Mouse (Mus musculus) forebrain, embryonic 10.5 days (tissue): ENCODE results near the gene Sergef. TPM values are rescaled to one million over a fixed set of nuclear protein-coding genes. Genes with fewer than 3 reads are reported as not detected.

ENCODE experiments used
- DNase-seq: peaks from one replicate; pipeline ENCODE4 v3.0.0-alpha.2; 2017; ENCODE audit warnings: low spot score; ENCODE audit errors: extremely low spot score
- H3K27ac ChIP-seq: fragments of 300-500 bp; sonication (generic); 2 replicates; pipeline ENCODE4 v1.5.1; 2016; ENCODE audit warnings: mild to moderate bottlenecking
- H3K27me3 ChIP-seq: fragments of 300-500 bp; sonication (generic); 2 replicates; pipeline ENCODE4 v1.6.1; 2016; ENCODE audit warnings: mild to moderate bottlenecking; ENCODE audit not compliant: poor library complexity, severe bottlenecking
- H3K36me3 ChIP-seq: fragments of 300-500 bp; sonication (generic); replicated peaks from 2 replicates; pipeline ENCODE4 v1.6.1; 2016; ENCODE audit warnings: mild to moderate bottlenecking, moderate library complexity
- H3K4me1 ChIP-seq: fragments of 300-500 bp; sonication (generic); 2 replicates; pipeline ENCODE4 v1.6.1; 2016
- H3K4me3 ChIP-seq: fragments of 300-500 bp; sonication (generic); 2 replicates; pipeline ENCODE4 v1.5.1; 2016; ENCODE audit warnings: mild to moderate bottlenecking, moderate library complexity
- H3K9me3 ChIP-seq: fragments of 300-500 bp; sonication (generic); 2 replicates; pipeline ENCODE4 v1.6.1; 2016; ENCODE audit warnings: mild to moderate bottlenecking, moderate library complexity
- WGBS: fragments of 180-500 bp; shearing (Covaris S2); methylation state at CpG from one replicate; pipeline ENCODE4 v1.1.7; 2016; 5-methylcytosine and 5-hydroxymethylcytosine counted together
- polyA plus RNA-seq: library from polyadenylated mRNA; unstranded; fragments of >200 nt; fragmentation: Nextera tagmentation; extraction: Ambion mirVana; gene quantifications from 2 replicates; pipeline ENCODE4 v1.2.1, GENCODE M21; 2016

Gene Sergef
- polyA plus RNA-seq, 1 experiment from 2014 or later = 16.7 TPM

DNA sequence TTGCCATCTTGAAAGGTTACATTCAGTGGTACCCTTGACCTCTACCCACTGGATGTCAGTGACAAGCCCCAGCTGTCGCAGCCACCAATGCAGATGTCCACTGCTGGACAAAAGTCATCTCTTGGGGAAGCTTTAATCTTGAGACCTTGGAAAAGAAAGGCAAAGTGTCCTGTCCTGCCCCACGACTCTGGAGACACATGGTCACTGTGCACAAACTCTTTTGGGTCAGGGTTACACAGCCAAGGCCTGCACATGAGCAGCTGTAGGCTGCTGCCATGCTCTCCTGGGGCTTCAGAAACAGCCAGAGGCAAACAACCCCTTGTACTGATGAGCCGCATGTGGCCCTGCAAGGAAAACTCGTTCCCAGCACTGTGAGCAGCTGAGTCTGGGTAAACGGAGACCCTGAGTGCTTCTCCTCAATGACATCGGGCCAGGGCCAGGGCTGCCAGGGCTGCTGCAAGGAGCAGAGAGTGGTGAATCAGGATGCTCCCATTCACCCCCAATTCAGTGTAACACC lies 27.1 kb downstream of the Sergef start:
- H3K27ac ChIP-seq = no peak overlapping the region
- H3K9me3 ChIP-seq = no peaks in the 10 kb centered on the region
- no peaks in the 10 kb centered on the region for H3K27me3 ChIP-seq
- no peaks in the 10 kb centered on the region for H3K4me1 ChIP-seq
- H3K4me3 ChIP-seq = no peak overlapping the region
- 85% methylated on average over 6 of the region's 6 CpGs for WGBS
- peaks cover 12% of the 10 kb centered on the region; the same call in 1 of the 2 replicates for H3K36me3 ChIP-seq
- no peak for DNase-seq

DNA sequence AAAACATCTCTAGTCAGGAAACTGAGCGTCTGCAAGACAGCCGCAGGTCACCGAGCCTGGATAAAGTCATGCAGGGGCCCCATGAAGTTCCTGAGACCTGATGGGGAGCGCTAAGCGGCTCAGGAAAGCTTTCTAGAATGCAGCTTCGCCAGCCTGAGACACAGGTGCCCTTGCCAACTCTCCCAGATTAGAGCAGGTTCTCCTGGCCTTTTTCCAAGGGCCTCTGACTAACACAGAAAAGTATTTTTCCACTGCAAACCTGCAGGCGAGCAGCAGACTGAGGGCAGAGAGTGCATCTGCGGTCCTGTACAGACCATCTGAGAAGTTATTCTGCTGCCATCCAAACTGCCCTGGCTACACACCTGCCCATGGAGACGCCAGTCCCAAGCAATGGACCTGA lies 27.6 kb downstream of the Sergef start:
- H3K9me3 ChIP-seq = no peaks in the 10 kb centered on the region
- no peak overlapping the region for H3K4me3 ChIP-seq
- no peaks in the 10 kb centered on the region for H3K4me1 ChIP-seq
- DNase-seq = no peak
- no peak overlapping the region for H3K27ac ChIP-seq
- WGBS = 90% methylated on average over 9 of the region's 9 CpGs
- peaks cover 12% of the 10 kb centered on the region; the same call in 1 of the 2 replicates for H3K36me3 ChIP-seq
- no peaks in the 10 kb centered on the region for H3K27me3 ChIP-seq

DNA sequence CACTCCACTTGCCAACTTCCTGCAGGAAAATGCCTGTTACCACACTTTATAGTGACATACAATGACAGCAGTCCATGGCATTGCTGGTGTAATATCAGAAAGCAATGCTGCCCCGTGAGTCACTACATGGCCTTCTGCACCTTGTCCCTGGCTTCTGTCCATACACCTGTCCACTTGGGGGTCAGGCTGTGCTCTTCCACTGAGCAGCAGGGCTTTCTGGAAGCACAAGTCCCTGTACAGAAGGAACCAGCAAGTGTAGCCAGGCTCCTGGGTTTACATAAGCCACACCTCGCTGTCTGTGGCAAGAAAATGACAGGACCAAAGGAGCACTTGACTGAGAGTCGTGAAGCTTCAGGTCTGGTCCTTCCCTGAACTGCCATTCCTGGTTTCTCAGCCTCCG lies 30.3 kb downstream of the Sergef start:
- 88% methylated on average over 4 of the region's 4 CpGs for WGBS
- Histone ChIP-seq H3K27ac (no peak overlapping the region), H3K27me3 (no peaks in the 10 kb centered on the region), H3K4me3 (no peak overlapping the region), H3K9me3 (no peaks in the 10 kb centered on the region), H3K4me1 (peaks cover 4% of the 10 kb centered on the region; the same call in 1 of the 2 replicates), H3K36me3 (peaks cover 10% of the 10 kb centered on the region; the same call in 1 of the 2 replicates)
- DNase-seq = no peak

DNA sequence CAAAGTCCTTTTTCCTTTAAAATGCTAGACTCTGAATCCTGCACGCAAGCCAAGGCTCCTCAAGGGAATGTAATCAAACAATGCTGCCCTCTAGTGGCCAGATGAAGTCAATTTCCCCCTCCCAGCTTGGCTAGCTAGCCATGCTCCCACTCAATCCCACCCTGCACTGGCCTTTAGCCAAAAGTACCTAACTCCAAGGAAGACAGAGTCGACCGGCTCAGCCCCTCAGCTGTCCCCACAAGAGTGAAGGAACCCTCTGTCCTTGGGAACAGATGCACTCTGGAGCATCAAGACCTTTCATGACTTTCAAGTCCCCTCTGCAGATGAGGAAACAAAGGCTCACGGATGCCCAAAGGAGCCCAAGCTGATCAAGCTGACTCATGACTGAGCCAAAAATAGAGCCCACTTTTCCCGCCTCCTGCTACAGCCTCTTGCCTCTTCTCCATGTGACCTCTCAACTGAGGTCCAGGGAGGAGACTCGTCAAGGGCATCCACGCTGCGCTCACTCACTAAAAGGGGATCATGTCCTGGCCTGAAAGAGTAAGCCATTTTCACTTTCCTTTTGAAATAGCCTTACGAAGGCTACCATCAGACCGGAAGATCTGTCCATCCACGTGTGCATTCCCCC lies 32.1 kb downstream of the Sergef start:
- Histone ChIP-seq H3K36me3 (peaks cover 7% of the 10 kb centered on the region; the same call in 1 of the 2 replicates), H3K4me1 (peaks cover 6% of the 10 kb centered on the region), H3K27ac (no peak overlapping the region), H3K27me3 (no peaks in the 10 kb centered on the region), H3K4me3 (no peak overlapping the region), H3K9me3 (no peaks in the 10 kb centered on the region)
- peak; percentile 50 for DNase-seq
- 64% methylated on average over 11 of the region's 11 CpGs for WGBS

DNA sequence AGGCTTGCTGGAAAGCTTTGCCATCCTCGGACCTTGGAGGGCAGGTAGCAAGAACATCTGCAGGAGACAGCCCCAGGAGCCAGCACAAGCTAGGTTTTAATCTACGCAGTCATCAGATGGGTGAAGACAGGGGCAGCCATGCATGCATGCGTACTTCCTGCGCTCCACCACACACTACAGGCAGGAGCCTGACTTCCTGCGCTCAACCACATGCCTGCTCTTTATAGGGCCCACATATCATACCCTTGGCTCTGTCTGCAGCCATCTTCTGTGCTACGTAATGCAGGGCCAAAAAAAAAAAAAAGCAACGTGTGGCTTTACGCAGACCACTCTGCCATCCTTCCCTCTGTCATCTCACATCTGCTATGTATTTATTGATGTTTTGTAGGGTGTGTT lies 32.6 kb downstream of the Sergef start:
- H3K4me3 ChIP-seq = no peak overlapping the region
- H3K36me3 ChIP-seq = 0 out of 2 replicates have a peak, but pooled peaks cover 2% of the 10 kb centered on the region
- H3K27ac ChIP-seq = no peak overlapping the region
- no peaks in the 10 kb centered on the region for H3K27me3 ChIP-seq
- H3K4me1 ChIP-seq = peaks cover 11% of the 10 kb centered on the region
- H3K9me3 ChIP-seq = no peaks in the 10 kb centered on the region
- 69% methylated on average over 8 of the region's 8 CpGs for WGBS
- no peak for DNase-seq

DNA sequence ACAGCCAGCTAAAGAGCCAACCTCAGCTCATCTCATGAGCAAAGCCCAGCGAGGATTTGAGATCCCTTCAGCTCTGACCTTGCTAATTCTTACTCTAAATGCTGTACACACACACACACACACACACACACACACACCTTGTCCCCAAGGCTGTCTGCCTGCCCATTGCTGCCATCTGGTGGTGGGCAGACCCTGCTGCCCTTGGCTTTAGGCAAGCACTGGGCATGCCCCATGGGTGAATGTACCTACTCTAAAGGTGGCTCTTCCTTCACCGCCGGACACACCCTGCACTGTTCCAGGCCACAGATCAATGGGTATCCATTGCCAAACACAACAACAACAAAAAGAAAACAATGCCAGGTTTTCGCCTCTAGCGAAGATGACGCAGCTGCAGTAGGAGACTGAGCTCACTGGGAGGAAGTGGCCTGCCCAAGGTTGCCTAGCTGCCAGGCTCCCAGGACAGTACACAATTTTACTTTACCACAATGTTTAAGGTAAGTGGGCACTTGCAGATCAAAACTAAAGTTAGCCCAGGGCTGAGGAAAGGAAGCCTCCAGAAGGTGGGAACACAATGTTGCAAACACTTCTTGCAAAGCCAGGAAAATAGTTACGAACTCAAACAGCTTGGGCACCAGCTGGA lies 33.1 kb downstream of the Sergef start:
- Histone ChIP-seq H3K27me3 (no peaks in the 10 kb centered on the region), H3K9me3 (no peaks in the 10 kb centered on the region), H3K27ac (no peak overlapping the region), H3K4me3 (no peak overlapping the region), H3K36me3 (0 out of 2 replicates have a peak, but pooled peaks cover 2% of the 10 kb centered on the region), H3K4me1 (peaks cover 16% of the 10 kb centered on the region)
- DNase-seq = peak; percentile 65
- WGBS = 81% methylated on average over 7 of the region's 7 CpGs

DNA sequence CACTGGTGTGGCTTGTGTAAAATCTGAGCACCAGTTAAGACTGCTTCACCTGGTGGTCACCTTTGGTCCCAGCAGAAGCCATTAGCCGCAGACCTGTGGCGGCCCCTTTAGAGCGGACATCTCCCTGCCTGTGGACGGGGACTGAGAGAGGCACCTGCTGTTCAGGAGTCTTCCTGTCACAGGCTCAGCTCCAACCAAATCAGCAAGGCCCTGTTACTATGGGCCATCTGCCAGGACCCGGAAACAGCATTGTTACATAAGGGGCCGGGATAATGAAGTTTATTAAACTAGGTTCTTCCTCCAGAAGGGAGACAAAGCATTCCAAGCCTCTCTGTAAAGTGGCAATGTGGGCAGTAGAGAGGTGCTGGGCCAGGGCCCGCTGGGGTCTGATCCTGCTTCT lies 36.6 kb downstream of the Sergef start:
- Histone ChIP-seq H3K4me3 (no peak overlapping the region), H3K27ac (peak overlapping the region; percentile 67), H3K9me3 (no peaks in the 10 kb centered on the region), H3K36me3 (0 out of 2 replicates have a peak, but pooled peaks cover 5% of the 10 kb centered on the region), H3K27me3 (no peaks in the 10 kb centered on the region), H3K4me1 (peaks cover 27% of the 10 kb centered on the region)
- no peak for DNase-seq
- WGBS = 91% methylated on average over 7 of the region's 7 CpGs

DNA sequence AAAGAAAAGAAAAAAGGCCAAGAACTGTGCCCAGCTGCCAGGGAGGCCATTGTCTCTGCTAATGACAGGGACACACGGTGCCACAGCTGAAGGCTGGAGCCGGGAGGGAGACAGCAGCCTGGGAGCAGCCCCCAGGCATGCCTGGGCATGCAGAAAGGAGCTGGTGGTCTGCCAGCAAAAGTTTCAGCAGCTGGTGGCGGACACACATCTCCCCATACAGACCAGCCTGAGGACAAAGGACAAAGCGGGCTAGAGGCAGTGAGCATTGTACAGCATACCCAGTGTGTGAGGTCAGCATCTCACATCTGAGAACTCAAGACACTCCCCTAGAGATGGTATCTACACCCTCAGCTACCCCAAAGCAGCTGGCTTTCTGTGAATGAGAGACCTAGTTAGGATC lies 37.5 kb downstream of the Sergef start:
- Histone ChIP-seq H3K36me3 (0 out of 2 replicates have a peak, but pooled peaks cover 5% of the 10 kb centered on the region), H3K4me3 (no peak overlapping the region), H3K27ac (peak overlapping the region; percentile 67), H3K27me3 (no peaks in the 10 kb centered on the region), H3K4me1 (peaks cover 27% of the 10 kb centered on the region), H3K9me3 (no peaks in the 10 kb centered on the region)
- 71% methylated on average over 4 of the region's 4 CpGs for WGBS
- DNase-seq = no peak

DNA sequence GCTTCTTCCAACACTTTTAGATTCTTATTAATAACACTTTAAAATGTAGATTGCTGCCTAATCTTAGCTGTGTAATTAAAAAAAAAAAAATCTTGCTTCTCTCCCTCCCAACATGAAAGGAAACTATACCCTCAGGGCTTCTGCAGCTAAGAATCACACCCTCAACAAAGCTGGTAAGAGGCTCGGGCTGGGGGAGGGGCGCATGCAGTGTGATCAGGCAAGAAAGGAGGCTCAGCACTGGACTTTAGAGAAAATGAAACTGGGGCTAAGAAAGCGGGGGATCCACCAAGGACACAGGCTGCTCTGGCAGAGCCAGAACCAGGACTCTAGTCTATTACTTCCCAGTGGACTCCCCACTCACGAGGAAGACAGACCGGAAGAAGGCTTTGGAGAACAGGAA lies 38.5 kb downstream of the Sergef start:
- peaks cover 27% of the 10 kb centered on the region for H3K4me1 ChIP-seq
- DNase-seq = no peak
- 60% methylated on average over 5 of the region's 5 CpGs for WGBS
- peak overlapping the region; percentile 67 for H3K27ac ChIP-seq
- 0 out of 2 replicates have a peak, but pooled peaks cover 5% of the 10 kb centered on the region for H3K36me3 ChIP-seq
- H3K4me3 ChIP-seq = no peak overlapping the region
- H3K27me3 ChIP-seq = no peaks in the 10 kb centered on the region
- no peaks in the 10 kb centered on the region for H3K9me3 ChIP-seq

DNA sequence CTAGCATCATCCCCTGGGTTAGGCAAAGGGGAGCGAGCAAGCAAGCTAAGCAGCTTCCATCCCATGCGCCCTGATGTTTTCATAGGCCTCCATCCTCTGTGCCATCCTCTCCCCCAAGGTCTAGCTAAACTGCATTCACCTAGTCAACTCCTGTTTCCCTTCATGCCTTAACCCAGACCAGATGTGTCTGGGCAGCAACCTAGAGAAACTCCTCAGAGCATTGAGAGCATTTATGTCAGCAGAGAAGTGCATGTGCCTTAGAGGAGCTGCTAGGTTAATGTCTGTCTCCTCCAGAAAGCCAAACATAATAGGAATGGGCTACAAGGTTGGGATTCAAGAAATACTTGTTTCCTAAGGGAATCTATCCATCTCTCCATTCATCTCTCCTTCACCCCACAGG lies 42.6 kb downstream of the Sergef start:
- Histone ChIP-seq H3K27ac (no peak overlapping the region), H3K36me3 (0 out of 2 replicates have a peak, but pooled peaks cover 3% of the 10 kb centered on the region), H3K4me3 (no peak overlapping the region), H3K27me3 (no peaks in the 10 kb centered on the region), H3K4me1 (peaks cover 16% of the 10 kb centered on the region), H3K9me3 (no peaks in the 10 kb centered on the region)
- DNase-seq = no peak
- WGBS = 87% methylated on average over 2 of the region's 2 CpGs

DNA sequence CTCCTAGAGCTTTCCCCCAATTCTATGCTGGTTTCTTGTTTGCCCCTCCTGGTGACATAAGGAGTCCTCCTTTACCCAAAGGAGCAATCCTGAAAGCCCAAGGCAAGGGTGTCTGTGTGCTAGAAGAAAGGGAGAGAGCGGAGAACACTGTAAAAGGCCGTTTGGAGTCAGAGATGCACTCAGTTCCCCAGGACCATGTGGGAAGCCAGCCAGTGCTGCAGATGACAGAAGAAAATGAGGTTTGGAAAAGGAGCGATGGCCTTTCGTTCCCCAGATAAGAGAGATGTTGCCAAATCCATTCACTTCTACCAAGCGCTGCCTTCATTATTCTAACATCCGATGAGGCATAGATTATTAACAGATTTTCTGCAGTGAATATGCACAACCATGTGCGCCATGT lies 48.1 kb downstream of the Sergef start:
- 91% methylated on average over 7 of the region's 7 CpGs for WGBS
- no peaks in the 10 kb centered on the region for H3K36me3 ChIP-seq
- H3K4me1 ChIP-seq = peaks cover 7% of the 10 kb centered on the region
- DNase-seq = no peak
- no peaks in the 10 kb centered on the region for H3K27me3 ChIP-seq
- H3K27ac ChIP-seq = no peak overlapping the region
- no peak overlapping the region for H3K4me3 ChIP-seq
- H3K9me3 ChIP-seq = no peaks in the 10 kb centered on the region

DNA sequence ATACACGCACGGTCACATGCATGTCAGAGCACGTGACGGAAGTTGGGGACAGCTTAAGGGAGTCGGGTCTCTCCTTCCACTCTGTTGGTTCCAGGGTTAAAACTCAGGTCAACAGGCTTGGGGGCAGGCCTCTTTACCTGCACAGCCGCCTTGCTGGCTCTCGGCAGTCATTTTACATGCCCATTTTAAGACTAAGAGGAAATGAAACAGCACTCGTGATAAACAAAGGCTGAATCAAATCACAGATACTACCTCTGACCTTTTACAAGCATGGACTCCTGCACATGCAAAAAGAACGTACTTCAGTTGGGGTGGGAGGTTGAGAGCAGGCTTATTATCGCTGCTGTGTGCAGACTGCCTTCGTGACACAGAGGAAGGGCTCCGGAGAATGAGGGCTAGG lies 50.4 kb downstream of the Sergef start:
- no peaks in the 10 kb centered on the region for H3K9me3 ChIP-seq
- no peak overlapping the region for H3K4me3 ChIP-seq
- peaks cover 7% of the 10 kb centered on the region for H3K4me1 ChIP-seq
- DNase-seq = no peak
- no peaks in the 10 kb centered on the region for H3K27me3 ChIP-seq
- WGBS = 92% methylated on average over 12 of the region's 12 CpGs
- H3K27ac ChIP-seq = no peak overlapping the region
- no peaks in the 10 kb centered on the region for H3K36me3 ChIP-seq

DNA sequence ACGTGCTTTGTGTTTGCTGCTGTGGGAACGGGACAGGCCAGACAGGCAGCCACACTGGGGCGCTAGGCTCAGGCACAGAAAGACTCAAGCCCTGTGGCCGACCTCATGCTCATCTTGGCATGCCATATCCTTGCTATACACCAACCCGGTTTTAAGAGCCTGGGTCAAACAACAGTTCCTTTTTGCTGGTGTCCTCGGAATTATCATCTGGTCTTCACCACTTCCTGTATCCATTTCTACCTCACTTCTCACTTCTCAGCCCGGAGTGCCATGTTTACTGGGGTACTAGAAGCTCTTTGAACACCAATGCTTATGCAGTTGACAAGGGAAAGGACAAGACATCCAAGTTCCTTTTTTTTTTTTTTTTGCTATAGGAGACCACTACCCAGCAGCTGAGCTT lies 51.6 kb downstream of the Sergef start:
- Histone ChIP-seq H3K27me3 (no peaks in the 10 kb centered on the region), H3K36me3 (no peaks in the 10 kb centered on the region), H3K4me1 (peaks cover 7% of the 10 kb centered on the region), H3K27ac (no peak overlapping the region), H3K9me3 (no peaks in the 10 kb centered on the region), H3K4me3 (no peak overlapping the region)
- 83% methylated on average over 7 of the region's 7 CpGs for WGBS
- no peak for DNase-seq
